Mouse (Mus musculus) midbrain, embryonic 13.5 days (tissue): ENCODE measurements around the gene Hpcal4. TPM values are rescaled to one million over a fixed set of nuclear protein-coding genes. Genes with fewer than 3 reads are reported as not detected.

Experiments
- ATAC-seq: fragments of 200-750 bp; cut with Nextera tagmentation; 2 replicates; pipeline ENCODE4 v1.8.0; 2017; ENCODE audit warnings: mild to moderate bottlenecking, moderate TSS enrichment, moderate library complexity
- H3K27ac ChIP-seq: fragments of 300-500 bp; sonication (generic); 2 replicates; pipeline ENCODE4 v1.5.1; 2015; ENCODE audit warnings: inconsistent platforms, mild to moderate bottlenecking, moderate library complexity
- H3K27me3 ChIP-seq: fragments of 300-500 bp; sonication (generic); 2 replicates; pipeline ENCODE4 v1.6.1; 2015; ENCODE audit warnings: mild to moderate bottlenecking, inconsistent platforms
- H3K36me3 ChIP-seq: fragments of 300-500 bp; sonication (generic); 2 replicates; pipeline ENCODE4 v1.6.1; 2015; ENCODE audit warnings: mild to moderate bottlenecking, inconsistent platforms
- H3K4me1 ChIP-seq: fragments of 300-500 bp; sonication (generic); replicated peaks from 2 replicates; pipeline ENCODE4 v1.6.1; 2015; ENCODE audit warnings: inconsistent platforms
- H3K4me2 ChIP-seq: fragments of 300-500 bp; sonication (generic); replicated peaks from 2 replicates; pipeline ENCODE4 v1.6.1; 2015; ENCODE audit warnings: moderate library complexity, mild to moderate bottlenecking, inconsistent platforms
- H3K4me3 ChIP-seq: fragments of 300-500 bp; sonication (generic); replicated peaks from 2 replicates; pipeline ENCODE4 v1.5.1; 2015; ENCODE audit warnings: mild to moderate bottlenecking, inconsistent platforms
- H3K9ac ChIP-seq: fragments of 300-500 bp; sonication (generic); replicated peaks from 2 replicates; pipeline ENCODE4 v1.6.1; 2015; ENCODE audit warnings: mild to moderate bottlenecking, inconsistent platforms
- H3K9me3 ChIP-seq: fragments of 300-500 bp; sonication (generic); 2 replicates; pipeline ENCODE4 v1.6.1; 2016; ENCODE audit warnings: mild to moderate bottlenecking, inconsistent platforms
- WGBS: fragments of 180-500 bp; shearing (Covaris S2); methylation state at CpG from one replicate; pipeline ENCODE4 v1.1.7; 2015; 5-methylcytosine and 5-hydroxymethylcytosine counted together
- polyA plus RNA-seq: library from polyadenylated mRNA; unstranded; fragments of >200 nt; fragmentation: Nextera tagmentation; extraction: Ambion mirVana; gene quantifications from 2 replicates; pipeline ENCODE4 v1.2.1, GENCODE M21; 2015

Gene Hpcal4
- polyA plus RNA-seq, 1 experiment from 2014 or later: 14.1 TPM

DNA sequence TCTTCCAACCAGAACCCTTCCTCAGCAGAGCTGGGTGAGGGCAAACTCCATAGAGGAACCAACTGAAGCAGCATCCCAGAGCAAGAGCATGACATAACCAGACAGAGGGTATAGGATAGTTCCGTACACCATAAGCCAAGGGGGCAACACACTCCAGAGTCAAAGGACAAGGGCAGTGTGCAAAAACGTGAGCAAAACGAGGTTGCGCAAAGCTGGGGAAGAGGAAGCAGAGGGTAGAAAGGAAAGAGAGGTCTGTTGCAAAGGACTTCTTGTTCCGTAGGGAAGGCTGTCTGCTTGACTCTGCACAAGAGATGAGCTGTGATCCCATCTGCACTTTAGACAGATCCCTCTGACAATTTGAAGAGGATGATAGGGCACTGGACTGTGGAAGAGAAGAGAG is 24.3 kb downstream of the Hpcal4 start:
- peaks cover 2% of the 10 kb centered on the region for H3K4me1 ChIP-seq
- H3K27me3 ChIP-seq: peaks cover 32% of the 10 kb centered on the region
- WGBS: 79% methylated on average over 5 of the region's 5 CpGs
- no peak overlapping the region for H3K27ac ChIP-seq
- no peak overlapping the region for H3K4me2 ChIP-seq
- no peak overlapping the region for H3K9ac ChIP-seq
- ATAC-seq: no peak
- no peaks in the 10 kb centered on the region for H3K9me3 ChIP-seq
- no peak overlapping the region for H3K4me3 ChIP-seq
- H3K36me3 ChIP-seq: no peaks in the 10 kb centered on the region

DNA sequence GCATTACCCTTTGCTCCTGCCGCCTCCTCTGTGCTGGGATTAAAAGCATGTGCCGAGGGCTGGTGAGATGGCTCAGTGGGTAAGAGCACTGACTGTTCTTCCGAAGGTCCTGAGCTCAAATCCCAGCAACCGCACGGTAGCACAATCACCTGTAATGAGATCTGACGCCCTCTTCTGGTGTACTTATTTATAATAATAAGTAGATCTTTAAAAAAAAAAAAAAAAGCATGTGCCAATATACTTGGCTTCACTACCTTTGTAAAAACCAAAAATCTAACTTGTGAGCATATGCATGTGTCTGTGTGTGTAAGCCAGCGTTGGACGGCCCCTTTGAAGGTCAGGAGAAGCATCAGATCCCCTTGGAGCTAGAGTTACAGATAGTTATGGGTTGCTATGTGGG is 28.0 kb downstream of the Hpcal4 start:
- H3K4me1 ChIP-seq: peaks cover 17% of the 10 kb centered on the region
- H3K27ac ChIP-seq: no peak overlapping the region
- no peak overlapping the region for H3K4me3 ChIP-seq
- WGBS: 54% methylated on average over 8 of the region's 8 CpGs
- no peak overlapping the region for H3K9ac ChIP-seq
- ATAC-seq: no peak
- H3K9me3 ChIP-seq: no peaks in the 10 kb centered on the region
- H3K36me3 ChIP-seq: no peaks in the 10 kb centered on the region
- H3K27me3 ChIP-seq: peaks cover 23% of the 10 kb centered on the region
- no peak overlapping the region for H3K4me2 ChIP-seq

DNA sequence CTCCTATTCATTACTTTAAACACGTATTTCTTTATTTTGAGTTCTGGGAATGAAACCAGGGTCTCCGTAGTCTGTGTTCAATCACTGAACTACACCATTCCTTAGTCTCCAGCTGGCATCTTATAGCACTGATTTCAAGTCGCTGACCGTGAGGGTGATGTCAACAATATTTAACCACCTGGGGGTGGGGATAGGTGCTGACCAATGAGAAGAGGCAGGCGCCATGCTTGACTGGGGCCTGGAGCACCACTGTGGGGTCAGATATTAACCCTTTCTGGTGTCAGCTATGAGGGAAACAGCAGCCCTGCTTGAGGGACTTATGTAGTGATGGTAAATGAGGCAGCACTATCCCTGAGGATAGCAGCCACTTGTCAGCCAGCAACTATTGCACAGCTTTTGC is 28.4 kb downstream of the Hpcal4 start:
- Histone ChIP-seq H3K4me2 (no peak overlapping the region), H3K27ac (no peak overlapping the region), H3K4me1 (peaks cover 17% of the 10 kb centered on the region), H3K36me3 (no peaks in the 10 kb centered on the region), H3K9me3 (no peaks in the 10 kb centered on the region), H3K27me3 (peaks cover 23% of the 10 kb centered on the region), H3K9ac (no peak overlapping the region), H3K4me3 (no peak overlapping the region)
- ATAC-seq: no peak
- WGBS: 67% methylated on average over 5 of the region's 5 CpGs

GRCm38 (mm10) chr4:123212330-123212729 is 29.3 kb downstream of the Hpcal4 start:
- Histone ChIP-seq H3K27me3 (peaks cover 14% of the 10 kb centered on the region), H3K27ac (no peak overlapping the region), H3K4me3 (no peak overlapping the region), H3K36me3 (no peaks in the 10 kb centered on the region), H3K9ac (no peak overlapping the region), H3K9me3 (no peaks in the 10 kb centered on the region), H3K4me1 (peaks cover 17% of the 10 kb centered on the region), H3K4me2 (no peak overlapping the region)
- no peak for ATAC-seq
- WGBS: 3% methylated on average over 2 of the region's 2 CpGs

- Histone ChIP-seq H3K4me1 (peaks cover 17% of the 10 kb centered on the region), H3K4me3 (no peak overlapping the region), H3K36me3 (no peaks in the 10 kb centered on the region)
These were observed 30.9 kb downstream of the Hpcal4 start for GRCm38 (mm10) chr4:123213975-123214374.

DNA sequence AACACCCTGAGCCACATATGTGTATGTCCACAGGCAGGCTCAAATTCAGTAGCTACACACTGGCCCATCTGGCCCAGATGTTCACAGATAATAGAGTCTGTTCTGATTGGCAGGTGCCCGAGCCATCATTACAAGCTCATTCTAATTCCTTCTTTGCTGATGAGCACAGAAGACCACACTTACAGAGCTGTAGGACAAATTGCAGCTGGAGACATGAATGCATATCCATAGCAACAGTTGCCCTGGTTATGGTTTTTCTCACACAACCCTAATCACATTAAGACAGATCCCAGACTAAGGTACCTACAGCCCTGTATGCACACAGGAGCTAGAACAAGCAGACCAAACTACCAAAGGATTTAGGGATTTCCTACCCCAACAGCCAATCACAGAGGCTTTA is 32.3 kb downstream of the Hpcal4 start:
- no peaks in the 10 kb centered on the region for H3K9me3 ChIP-seq
- no peaks in the 10 kb centered on the region for H3K36me3 ChIP-seq
- 0 out of 2 replicates have a peak, but pooled peaks cover 3% of the 10 kb centered on the region for H3K27me3 ChIP-seq
- H3K4me2 ChIP-seq: no peak overlapping the region
- H3K27ac ChIP-seq: no peak overlapping the region
- no peak overlapping the region for H3K4me3 ChIP-seq
- 39% methylated on average over 1 of the region's 1 CpGs for WGBS
- H3K9ac ChIP-seq: no peak overlapping the region
- ATAC-seq: peak; percentile 56
- H3K4me1 ChIP-seq: peaks cover 17% of the 10 kb centered on the region

More at GRCm38 (mm10) chr4:123213975-123214374, 30.9 kb downstream of the Hpcal4 start:
- Histone ChIP-seq H3K9me3 (no peaks in the 10 kb centered on the region), H3K27me3 (peaks cover 3% of the 10 kb centered on the region; the same call in 1 of the 2 replicates), H3K4me2 (no peak overlapping the region), H3K27ac (no peak overlapping the region), H3K9ac (no peak overlapping the region)
- 94% methylated on average over 9 of the region's 9 CpGs for WGBS
- no peak for ATAC-seq

DNA sequence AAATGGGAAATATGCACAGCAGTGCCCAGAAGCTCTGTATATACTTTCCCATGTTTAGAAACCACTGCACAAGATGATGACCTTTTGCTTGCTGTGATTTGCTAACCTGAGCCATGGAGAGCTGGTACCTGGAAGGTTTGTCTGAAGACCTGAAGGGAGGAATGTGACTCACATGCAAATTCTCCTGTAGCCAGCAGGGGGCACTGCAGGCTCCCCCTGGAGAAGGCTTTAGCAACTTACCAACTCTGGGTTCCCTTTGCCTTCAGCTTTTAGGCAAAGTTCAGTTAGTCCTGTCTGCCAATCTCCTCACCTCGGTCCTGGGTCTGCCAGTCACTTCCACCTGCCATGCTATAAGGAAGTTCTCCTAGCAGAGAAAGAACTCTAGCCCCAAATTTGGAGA is 33.8 kb downstream of the Hpcal4 start:
- Histone ChIP-seq H3K4me3 (no peak overlapping the region), H3K27ac (no peak overlapping the region), H3K27me3 (no peaks in the 10 kb centered on the region), H3K4me1 (peaks cover 17% of the 10 kb centered on the region), H3K9ac (no peak overlapping the region), H3K9me3 (no peaks in the 10 kb centered on the region), H3K36me3 (no peaks in the 10 kb centered on the region), H3K4me2 (no peak overlapping the region)
- no peak for ATAC-seq
- WGBS: 16% methylated on average over 1 of the region's 1 CpGs

DNA sequence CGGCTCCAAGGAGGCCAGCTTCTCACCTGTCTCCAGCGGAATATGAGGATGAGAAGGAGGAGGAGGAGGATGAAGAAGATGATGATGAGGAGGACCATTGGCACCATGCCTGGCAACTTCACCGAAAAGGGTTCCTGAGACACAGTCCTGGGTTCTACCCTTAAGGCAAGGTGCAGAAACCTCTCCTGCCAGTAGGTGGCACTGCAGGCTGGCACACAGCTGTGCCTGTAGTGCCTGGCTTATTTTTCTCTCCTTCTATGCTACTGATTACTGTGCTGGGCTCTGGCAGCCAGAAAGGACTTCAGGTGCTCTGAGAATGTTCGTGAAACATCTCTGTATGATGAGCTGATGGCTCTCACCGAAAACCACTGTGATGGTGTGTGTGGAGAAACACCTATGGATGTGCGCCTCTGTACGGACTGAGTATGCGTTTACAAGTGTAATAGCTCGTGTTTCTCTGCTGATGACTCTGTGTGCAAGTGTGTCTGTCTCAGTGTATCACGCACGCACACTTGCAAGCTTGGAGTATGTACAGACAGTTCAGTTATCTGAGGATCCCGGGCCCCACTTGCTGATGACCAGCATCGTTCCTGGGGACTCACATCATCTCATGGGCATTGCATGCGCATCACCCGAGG is 36.8 kb downstream of the Hpcal4 start:
- 78% methylated on average over 15 of the region's 15 CpGs for WGBS

DNA sequence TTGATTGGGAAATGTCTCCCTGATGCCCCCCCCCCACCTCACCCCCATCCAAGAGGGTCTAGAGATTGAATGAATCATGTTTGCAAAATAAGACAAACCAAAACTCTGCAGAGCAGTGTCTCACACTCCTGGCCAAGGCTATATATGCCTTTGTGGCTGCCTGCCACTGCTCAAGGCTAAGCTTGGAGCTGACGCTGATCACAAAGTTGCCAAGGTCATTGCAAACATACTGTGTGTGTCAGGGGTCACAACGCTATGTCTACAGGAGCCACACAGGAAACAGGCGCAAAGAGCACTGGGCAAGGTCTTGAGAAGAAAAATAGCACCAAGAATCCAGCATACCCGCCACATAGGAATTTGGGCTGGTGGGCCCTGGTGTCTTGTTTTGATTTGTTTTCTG is 37.6 kb downstream of the Hpcal4 start:
- Histone ChIP-seq H3K9me3 (no peaks in the 10 kb centered on the region), H3K4me3 (no peak overlapping the region), H3K4me1 (peaks cover 3% of the 10 kb centered on the region; the same call in 1 of the 2 replicates), H3K4me2 (no peak overlapping the region), H3K9ac (no peak overlapping the region), H3K36me3 (no peaks in the 10 kb centered on the region), H3K27ac (no peak overlapping the region), H3K27me3 (no peaks in the 10 kb centered on the region)
- ATAC-seq: no peak
- 80% methylated on average over 4 of the region's 4 CpGs for whole genome bisulfite sequencing

More for the DNA sequence above, 36.8 kb downstream of the Hpcal4 start:
- Histone ChIP-seq H3K27ac (no peak overlapping the region), H3K27me3 (no peaks in the 10 kb centered on the region), H3K9me3 (no peaks in the 10 kb centered on the region), H3K9ac (no peak overlapping the region), H3K36me3 (no peaks in the 10 kb centered on the region), H3K4me2 (no peak overlapping the region), H3K4me3 (no peak overlapping the region), H3K4me1 (peaks cover 11% of the 10 kb centered on the region)
- peak; percentile 80 for ATAC-seq

- 44% methylated on average over 3 of the region's 3 CpGs for WGBS
- H3K4me1 ChIP-seq: no peaks in the 10 kb centered on the region
- no peak overlapping the region for H3K27ac ChIP-seq
- no peak for ATAC-seq
- no peak overlapping the region for H3K9ac ChIP-seq
- no peaks in the 10 kb centered on the region for H3K27me3 ChIP-seq
- H3K9me3 ChIP-seq: no peaks in the 10 kb centered on the region
- H3K4me2 ChIP-seq: no peak overlapping the region
- H3K36me3 ChIP-seq: no peaks in the 10 kb centered on the region
- H3K4me3 ChIP-seq: no peak overlapping the region
These were observed 40.3 kb downstream of the Hpcal4 start for GRCm38 (mm10) chr4:123223309-123223708.

- no peak overlapping the region for H3K4me2 ChIP-seq
- H3K4me3 ChIP-seq: no peak overlapping the region
- H3K27ac ChIP-seq: no peak overlapping the region
- ATAC-seq: no peak
- H3K9me3 ChIP-seq: no peaks in the 10 kb centered on the region
- 83% methylated on average over 10 of the region's 10 CpGs for WGBS
- no peaks in the 10 kb centered on the region for H3K27me3 ChIP-seq
- H3K36me3 ChIP-seq: no peaks in the 10 kb centered on the region
- 0 out of 2 replicates have a peak overlapping the region, but pooled peaks have one; percentile 3 for H3K9ac ChIP-seq
- no peaks in the 10 kb centered on the region for H3K4me1 ChIP-seq
These were observed 42.8 kb downstream of the Hpcal4 start for GRCm38 (mm10) chr4:123225718-123226403.

DNA sequence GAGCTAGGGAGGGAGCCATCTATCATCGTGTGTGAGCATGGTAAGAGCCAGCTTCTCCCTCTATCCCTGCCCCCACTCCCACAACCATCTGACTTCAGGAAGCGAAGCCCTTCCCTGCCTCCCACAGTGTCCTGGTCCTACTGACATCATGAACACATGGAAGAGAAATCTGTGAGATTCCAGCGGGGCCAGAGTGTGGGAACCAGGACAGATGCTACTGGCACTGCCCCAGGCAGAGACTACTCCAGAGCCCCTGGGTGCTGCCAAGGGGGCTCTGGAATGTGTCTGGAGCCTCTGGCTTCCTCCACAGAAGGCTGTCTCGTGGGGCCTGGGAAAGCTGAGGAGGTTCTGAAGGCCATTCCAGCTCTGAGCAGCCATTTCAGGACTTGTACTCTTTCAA is 44.7 kb downstream of the Hpcal4 start:
- H3K9me3 ChIP-seq: no peaks in the 10 kb centered on the region

More for the DNA sequence above, 44.7 kb downstream of the Hpcal4 start:
- no peaks in the 10 kb centered on the region for H3K36me3 ChIP-seq
- peaks cover 13% of the 10 kb centered on the region for H3K27me3 ChIP-seq
- no peak overlapping the region for H3K27ac ChIP-seq
- no peak overlapping the region for H3K4me3 ChIP-seq
- H3K4me1 ChIP-seq: no peaks in the 10 kb centered on the region
- WGBS: 61% methylated on average over 4 of the region's 4 CpGs
- no peak overlapping the region for H3K9ac ChIP-seq
- H3K4me2 ChIP-seq: no peak overlapping the region
- ATAC-seq: no peak
